Mouse (Mus musculus): ENCODE data around the gene Rps13. TPM values are rescaled to one million over a fixed set of nuclear protein-coding genes. Genes with fewer than 3 reads are reported as not detected.

The Rps13 gene
- polyA plus RNA-seq, 1 experiment, result 1,874 TPM

DNA sequence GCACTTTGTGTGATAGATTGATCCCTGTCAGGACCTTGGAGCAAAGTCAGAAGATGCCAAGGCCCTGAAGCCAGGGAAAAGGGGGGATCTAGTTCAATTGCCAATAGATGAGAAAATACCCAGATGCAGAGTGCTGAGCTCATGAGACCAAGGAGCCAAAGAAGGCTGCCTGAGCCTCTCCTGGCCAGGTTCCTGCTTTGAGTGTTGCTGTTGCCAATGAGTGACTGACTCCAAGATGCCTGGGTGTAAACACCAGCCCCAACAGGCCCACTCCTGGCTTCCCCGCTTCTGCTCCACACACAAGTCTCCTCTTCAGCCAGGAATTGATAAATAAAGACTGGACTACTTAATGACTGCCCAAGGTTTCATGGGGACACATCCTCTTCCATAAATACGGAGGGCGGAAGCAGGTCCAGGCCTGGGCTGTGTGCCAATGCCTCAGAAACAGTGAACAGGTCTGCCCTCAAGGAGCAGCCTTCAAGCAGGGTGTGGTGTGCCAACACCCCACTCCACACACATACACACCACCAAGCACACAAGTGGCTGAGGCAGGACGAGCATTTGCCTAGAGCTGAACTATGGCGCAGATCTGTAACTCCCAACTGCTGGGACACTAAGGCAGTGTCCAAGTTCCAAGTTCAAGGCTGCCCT lies 32.2 kb downstream of the Rps13 start:
- no peaks in the 10 kb centered on the region for H3K79me2 ChIP-seq (ENCODE audit: control insufficient read depth, insufficient read depth)
- no peaks in the 10 kb centered on the region for H3K36me3 ChIP-seq (ENCODE audit: control insufficient read depth, insufficient read depth)
- H3K27me3 ChIP-seq (ENCODE audit: control insufficient read depth, insufficient read depth, insufficient read length), result peaks cover 5% of the 10 kb centered on the region
- TF ChIP-seq REST (IDR thresholded peaks at IDR 0.05; ENCODE audit: insufficient read depth, insufficient read length) (no peak), TCF12 (IDR thresholded peaks at IDR 0.05; ENCODE audit: insufficient read depth, poor library complexity, severe bottlenecking) (no peak), TCF3 (IDR thresholded peaks at IDR 0.05; ENCODE audit: insufficient read length, low read depth) (no peak), CEBPB (IDR thresholded peaks at IDR 0.05; ENCODE audit: insufficient read depth, poor library complexity, severe bottlenecking) (no peak), MAX (IDR thresholded peaks at IDR 0.05; ENCODE audit: low read depth) (no peak), E2F4 (IDR thresholded peaks at IDR 0.05; ENCODE audit: insufficient read depth) (no peak)
- no peak overlapping the region for H3K4me3 ChIP-seq
- no peak overlapping the region for H3K4me2 ChIP-seq (ENCODE audit: low read depth)
- H3ac ChIP-seq (ENCODE audit: control insufficient read depth, insufficient read length), result no peak overlapping the region

- Histone ChIP-seq H3K36me3 (ENCODE audit: control insufficient read depth, insufficient read depth) (no peaks in the 10 kb centered on the region), H3K4me3 (no peak overlapping the region), H3K4me2 (ENCODE audit: low read depth) (no peak overlapping the region), H3K79me2 (ENCODE audit: control insufficient read depth, insufficient read depth) (no peaks in the 10 kb centered on the region), H3K27me3 (ENCODE audit: control insufficient read depth, insufficient read depth, insufficient read length) (peaks cover 5% of the 10 kb centered on the region), H3ac (ENCODE audit: control insufficient read depth, insufficient read length) (no peak overlapping the region)
- TF ChIP-seq CEBPB (IDR thresholded peaks at IDR 0.05; ENCODE audit: insufficient read depth, poor library complexity, severe bottlenecking), result no peak
These were observed 32.9 kb downstream of the Rps13 start for GRCm38 (mm10) chr7:116301144-116301543.

DNA sequence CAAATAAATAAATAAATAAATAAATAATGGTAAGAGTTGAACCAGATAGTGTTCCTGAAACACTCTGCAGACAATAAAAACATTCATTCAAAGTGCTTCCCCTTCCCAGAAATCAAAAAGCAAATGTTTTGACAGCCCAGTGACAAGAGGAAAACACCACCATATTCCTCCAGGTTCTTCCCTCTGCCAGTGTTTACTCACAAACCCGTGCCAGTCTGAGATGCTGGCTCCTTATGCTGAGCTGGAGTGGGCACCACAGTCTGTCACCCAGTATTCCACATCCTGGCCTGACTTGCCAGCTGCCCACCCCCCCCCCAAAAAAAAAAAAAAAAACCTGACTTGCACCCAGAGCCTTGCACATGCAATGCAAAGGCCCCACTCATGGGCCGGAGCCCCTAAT lies 35.1 kb downstream of the Rps13 start:
- Histone ChIP-seq H3K27me3 (ENCODE audit: control insufficient read depth, insufficient read depth, insufficient read length) (no peaks in the 10 kb centered on the region), H3ac (ENCODE audit: control insufficient read depth, insufficient read length) (no peak overlapping the region), H3K4me2 (ENCODE audit: low read depth) (no peak overlapping the region), H3K4me3 (no peak overlapping the region), H3K79me2 (ENCODE audit: control insufficient read depth, insufficient read depth) (no peaks in the 10 kb centered on the region), H3K36me3 (ENCODE audit: control insufficient read depth, insufficient read depth) (no peaks in the 10 kb centered on the region)
- no peak for TF ChIP-seq MAX (IDR thresholded peaks at IDR 0.05; ENCODE audit: low read depth)
- no peak for TF ChIP-seq POLR2A (IDR thresholded peaks at IDR 0.05; ENCODE audit: insufficient read length, low read depth)
- no peak for TF ChIP-seq POLR2AphosphoS2 (IDR thresholded peaks at IDR 0.05; ENCODE audit: insufficient read length, low read depth)
- TF ChIP-seq REST (IDR thresholded peaks at IDR 0.05; ENCODE audit: insufficient read depth, insufficient read length), result no peak

- Histone ChIP-seq H3K27me3 (ENCODE audit: control insufficient read depth, insufficient read depth, insufficient read length) (no peaks in the 10 kb centered on the region), H3ac (ENCODE audit: control insufficient read depth, insufficient read length) (no peak overlapping the region), H3K79me2 (ENCODE audit: control insufficient read depth, insufficient read depth) (no peaks in the 10 kb centered on the region), H3K4me3 (no peak overlapping the region), H3K36me3 (ENCODE audit: control insufficient read depth, insufficient read depth) (no peaks in the 10 kb centered on the region), H3K4me2 (ENCODE audit: low read depth) (no peak overlapping the region)
- no peak for TF ChIP-seq MYOG (IDR thresholded peaks at IDR 0.05; ENCODE audit: control insufficient read depth in 1 of 3, insufficient read depth in 1 of 3, insufficient read length in 2 of 3, low read depth in 2 of 3)
- TF ChIP-seq REST (IDR thresholded peaks at IDR 0.05; ENCODE audit: insufficient read depth, insufficient read length), result no peak
- TF ChIP-seq USF1 (IDR thresholded peaks at IDR 0.05; ENCODE audit: low read depth), result no peak
- no peak for TF ChIP-seq MAX (IDR thresholded peaks at IDR 0.05; ENCODE audit: low read depth)
- TF ChIP-seq MYOD1 (IDR thresholded peaks at IDR 0.05; ENCODE audit: control insufficient read depth in 1 of 3, insufficient read length in 2 of 3, low read depth in 2 of 3), result no peak
- TF ChIP-seq SRF (IDR thresholded peaks at IDR 0.05; ENCODE audit: control insufficient read depth, insufficient read length, low read depth), result no peak
- no peak for TF ChIP-seq POLR2AphosphoS2 (IDR thresholded peaks at IDR 0.05; ENCODE audit: insufficient read length, low read depth)
These were observed 35.6 kb downstream of the Rps13 start for GRCm38 (mm10) chr7:116298389-116298788.

DNA sequence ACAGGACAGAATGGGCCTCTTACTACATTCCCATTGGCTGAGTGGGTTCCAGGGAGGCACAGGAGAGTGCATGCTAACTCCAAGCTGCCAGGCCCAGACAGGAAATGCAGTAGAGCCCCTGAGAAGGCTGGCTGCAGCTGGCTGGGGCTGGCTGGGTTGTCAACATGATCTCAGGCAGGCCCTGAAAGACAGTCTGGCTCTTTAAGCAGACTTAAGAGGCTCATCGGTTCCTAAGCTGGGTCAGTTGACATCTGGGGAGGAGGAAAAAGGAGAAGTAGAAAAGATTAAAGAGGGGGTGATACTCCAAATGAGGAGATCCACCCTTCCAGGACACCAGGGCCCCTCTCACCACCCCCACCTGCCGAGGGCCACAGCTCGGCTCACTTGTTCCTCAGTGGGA lies 39.0 kb downstream of the Rps13 start:
- no peak overlapping the region for H3K4me2 ChIP-seq (ENCODE audit: low read depth)
- H3K27me3 ChIP-seq (ENCODE audit: control insufficient read depth, insufficient read depth, insufficient read length), result peaks cover 8% of the 10 kb centered on the region
- no peak overlapping the region for H3K4me3 ChIP-seq
- TF ChIP-seq SRF (IDR thresholded peaks at IDR 0.05; ENCODE audit: control insufficient read depth, insufficient read length, low read depth) (no peak), MYOD1 (IDR thresholded peaks at IDR 0.05; ENCODE audit: control insufficient read depth in 1 of 3, insufficient read length in 2 of 3, low read depth in 2 of 3) (no peak), TCF3 (IDR thresholded peaks at IDR 0.05; ENCODE audit: insufficient read length, low read depth) (no peak), E2F4 (IDR thresholded peaks at IDR 0.05; ENCODE audit: insufficient read depth) (no peak), POLR2A (IDR thresholded peaks at IDR 0.05; ENCODE audit: insufficient read length, low read depth) (no peak), TCF12 (IDR thresholded peaks at IDR 0.05; ENCODE audit: insufficient read depth, poor library complexity, severe bottlenecking) (no peak)
- H3K79me2 ChIP-seq (ENCODE audit: control insufficient read depth, insufficient read depth), result no peaks in the 10 kb centered on the region
- H3K36me3 ChIP-seq (ENCODE audit: control insufficient read depth, insufficient read depth), result no peaks in the 10 kb centered on the region
- no peak overlapping the region for H3ac ChIP-seq (ENCODE audit: control insufficient read depth, insufficient read length)

DNA sequence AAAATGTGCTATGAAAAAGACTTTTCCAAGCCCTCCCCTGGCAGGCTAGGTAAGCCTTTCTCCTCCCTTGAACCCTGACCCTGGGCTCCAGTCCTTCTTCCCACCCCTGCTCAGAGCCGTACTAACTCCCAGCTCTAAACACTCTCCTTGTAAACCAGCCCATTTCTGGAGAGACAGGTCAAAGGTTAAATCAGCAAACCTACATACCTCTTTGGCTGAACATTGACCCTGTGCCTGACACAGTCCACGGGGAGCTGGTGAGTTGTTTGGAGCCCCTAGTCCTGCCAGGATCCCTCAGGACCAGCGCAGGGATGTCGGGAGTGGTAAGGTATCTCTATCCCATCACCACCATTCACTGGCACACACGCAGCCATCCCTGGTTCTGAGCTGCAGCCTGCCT lies 41.6 kb downstream of the Rps13 start:
- Histone ChIP-seq H3K27me3 (ENCODE audit: control insufficient read depth, insufficient read depth, insufficient read length) (peaks cover 8% of the 10 kb centered on the region), H3K36me3 (ENCODE audit: control insufficient read depth, insufficient read depth) (no peaks in the 10 kb centered on the region), H3K79me2 (ENCODE audit: control insufficient read depth, insufficient read depth) (no peaks in the 10 kb centered on the region), H3ac (ENCODE audit: control insufficient read depth, insufficient read length) (no peak overlapping the region), H3K4me2 (ENCODE audit: low read depth) (no peak overlapping the region), H3K4me3 (no peak overlapping the region)
- no peak for TF ChIP-seq MAX (IDR thresholded peaks at IDR 0.05; ENCODE audit: low read depth)
- TF ChIP-seq REST (IDR thresholded peaks at IDR 0.05; ENCODE audit: insufficient read depth, insufficient read length), result no peak
- TF ChIP-seq TCF12 (IDR thresholded peaks at IDR 0.05; ENCODE audit: insufficient read depth, poor library complexity, severe bottlenecking), result no peak
- no peak for TF ChIP-seq POLR2A (IDR thresholded peaks at IDR 0.05; ENCODE audit: insufficient read length, low read depth)
- no peak for TF ChIP-seq SRF (IDR thresholded peaks at IDR 0.05; ENCODE audit: control insufficient read depth, insufficient read length, low read depth)
- no peak for TF ChIP-seq CEBPB (IDR thresholded peaks at IDR 0.05; ENCODE audit: insufficient read depth, poor library complexity, severe bottlenecking)
- no peak for TF ChIP-seq USF1 (IDR thresholded peaks at IDR 0.05; ENCODE audit: low read depth)
- no peak for TF ChIP-seq MYOD1 (IDR thresholded peaks at IDR 0.05; ENCODE audit: control insufficient read depth in 1 of 3, insufficient read length in 2 of 3, low read depth in 2 of 3)
- TF ChIP-seq E2F4 (IDR thresholded peaks at IDR 0.05; ENCODE audit: insufficient read depth), result no peak
- TF ChIP-seq MYOG (IDR thresholded peaks at IDR 0.05; ENCODE audit: control insufficient read depth in 1 of 3, insufficient read depth in 1 of 3, insufficient read length in 2 of 3, low read depth in 2 of 3), result no peak
- TF ChIP-seq POLR2AphosphoS2 (IDR thresholded peaks at IDR 0.05; ENCODE audit: insufficient read length, low read depth), result no peak
- TF ChIP-seq TCF3 (IDR thresholded peaks at IDR 0.05; ENCODE audit: insufficient read length, low read depth), result no peak
